In the genomic region with DNA sequence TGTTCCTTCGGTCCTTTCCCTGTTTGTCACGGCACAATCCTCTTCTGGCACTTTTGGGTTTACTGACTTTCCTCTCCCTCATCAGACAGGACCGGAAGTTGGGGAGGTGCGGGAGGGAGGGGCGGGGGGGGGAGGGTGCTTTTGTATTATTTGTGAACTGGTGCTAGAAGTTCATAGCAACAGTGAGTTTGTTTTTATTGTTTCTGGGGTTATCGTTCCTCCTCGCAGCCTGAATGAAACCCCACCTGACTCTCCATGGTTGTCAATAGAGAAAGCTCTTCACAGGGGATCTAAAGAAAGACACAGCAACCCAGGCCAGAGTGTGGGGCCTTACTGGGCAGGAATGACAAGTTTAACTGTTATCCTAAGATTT, we compare ENCODE assay signal across 14 mouse cellular contexts. TPM values are rescaled to one million over a fixed set of nuclear protein-coding genes. Genes with fewer than 3 reads are reported as not detected.
DNase-seq lines count a peak whose midpoint lies in the region; ATAC-seq lines count a peak whose summit lies in the region.
"Had no signal": no experiment of that assay in that cellular context is flagged by ENCODE, and none has a peak within 500 bp of the region (broad histone marks: within the 10 kb centered on the region; RNA-seq: fewer than 3 reads in every experiment).

No protein-coding gene starts in this region.

- peak overlapping the region; percentile 59; the same call in 1 of the 2 replicates for H3K27ac ChIP-seq in hindbrain, embryonic 10.5 days
- H3K27ac ChIP-seq in hindbrain, embryonic 11.5 days (ENCODE audit: low read depth, low read length), result no peak overlapping the region
- no peak overlapping the region for H3K27ac ChIP-seq in intestine, embryonic 16.5 days (ENCODE audit: low read length)
- H3K27ac ChIP-seq: embryonic facial prominence, embryonic 12.5 days; forebrain, embryonic 13.5 days; hindbrain, embryonic 15.5 days; midbrain, embryonic 12.5 days; neural tube, embryonic 15.5 days had no signal

- 37% methylated on average over 7 of the region's 7 CpGs for WGBS in hindbrain, embryonic 10.5 days
- 44% methylated on average over 7 of the region's 7 CpGs for WGBS in hindbrain, embryonic 11.5 days
- 50% methylated on average over 7 of the region's 7 CpGs for WGBS in intestine, embryonic 16.5 days

- H3K9ac ChIP-seq in hindbrain, embryonic 11.5 days (ENCODE audit: low read depth, low read length), result no peak overlapping the region
- H3K9ac ChIP-seq in intestine, embryonic 16.5 days (ENCODE audit: low read depth, low read length), result no peak overlapping the region
- H3K9ac ChIP-seq: embryonic facial prominence, embryonic 12.5 days; forebrain, embryonic 13.5 days; hindbrain, embryonic 15.5 days; midbrain, embryonic 12.5 days; neural tube, embryonic 15.5 days had no signal

- intact Hi-C loops in left cerebral cortex, postnatal 36 days (cut with DNase I), result no loop called here
- intact Hi-C loops in left cerebral cortex, postnatal 10 days (cut with DNase I), result no loop called here

- no peak for ATAC-seq in hindbrain, embryonic 11.5 days (ENCODE audit: low FRiP score)
- ATAC-seq in common myeloid progenitor, adult 5-6 weeks (replicated peaks; ENCODE audit: low read depth, poor library complexity, severe bottlenecking), result peak; percentile 9; the same call in 1 of the 2 replicates
- peak; percentile 15; the same call in 1 of the 2 replicates for ATAC-seq in megakaryocyte progenitor cell, adult 5-6 weeks (replicated peaks; ENCODE audit: poor library complexity)
- ATAC-seq in intestine, embryonic 16.5 days, result no peak
- ATAC-seq: forebrain, embryonic 13.5 days had no signal

- no peaks in the 10 kb centered on the region for H3K36me3 ChIP-seq in hindbrain, embryonic 10.5 days
- H3K36me3 ChIP-seq in hindbrain, embryonic 11.5 days (ENCODE audit: control insufficient read depth, insufficient read depth, low read length), result no peaks in the 10 kb centered on the region
- no peaks in the 10 kb centered on the region for H3K36me3 ChIP-seq in intestine, embryonic 16.5 days (ENCODE audit: control insufficient read depth, insufficient read depth, low read length)
- H3K36me3 ChIP-seq: embryonic facial prominence, embryonic 12.5 days; hindbrain, embryonic 15.5 days; midbrain, embryonic 12.5 days; neural tube, embryonic 15.5 days had no signal

- no peak overlapping the region for H3K4me3 ChIP-seq in hindbrain, embryonic 10.5 days
- H3K4me3 ChIP-seq in hindbrain, embryonic 11.5 days (ENCODE audit: low read depth, low read length), result no peak overlapping the region
- no peak overlapping the region for H3K4me3 ChIP-seq in intestine, embryonic 16.5 days (ENCODE audit: low read length)
- H3K4me3 ChIP-seq: embryonic facial prominence, embryonic 12.5 days; forebrain, embryonic 13.5 days; hindbrain, embryonic 15.5 days; midbrain, embryonic 12.5 days; neural tube, embryonic 15.5 days had no signal

- no peak for DNase-seq in hindbrain, embryonic 10.5 days (ENCODE audit: low spot score)
- no peak for DNase-seq in hindbrain, embryonic 11.5 days (ENCODE audit: low spot score)
- peak; percentile 83 for DNase-seq in CD4-positive, CD25-positive, alpha-beta regulatory T cell, adult 2 months (ENCODE audit: low read depth, low spot score)
- no peak for DNase-seq in left cerebral cortex, postnatal 36 days (ENCODE audit: low spot score in 2 of 2)
- no peak for DNase-seq in left cerebral cortex, postnatal 10 days (ENCODE audit: extremely low spot score in 1 of 2, low spot score in 2 of 2)

- peaks cover 22% of the 10 kb centered on the region for H3K4me1 ChIP-seq in hindbrain, embryonic 10.5 days (replicated peaks)
- H3K4me1 ChIP-seq in hindbrain, embryonic 11.5 days (replicated peaks; ENCODE audit: control insufficient read depth, insufficient read depth, low read length), result no peaks in the 10 kb centered on the region
- H3K4me1 ChIP-seq in intestine, embryonic 16.5 days (ENCODE audit: control insufficient read depth, insufficient read depth, low read length), result no peaks in the 10 kb centered on the region
- H3K4me1 ChIP-seq: embryonic facial prominence, embryonic 12.5 days; neural tube, embryonic 15.5 days had no signal

- H3K4me2 ChIP-seq in hindbrain, embryonic 11.5 days (replicated peaks; ENCODE audit: low read depth, low read length), result no peak overlapping the region
- no peak overlapping the region for H3K4me2 ChIP-seq in intestine, embryonic 16.5 days (ENCODE audit: low read depth, low read length)
- H3K4me2 ChIP-seq: embryonic facial prominence, embryonic 12.5 days; forebrain, embryonic 13.5 days; hindbrain, embryonic 15.5 days; midbrain, embryonic 12.5 days; neural tube, embryonic 15.5 days had no signal

- no peaks in the 10 kb centered on the region for H3K27me3 ChIP-seq in hindbrain, embryonic 10.5 days (ENCODE audit: insufficient read depth, poor library complexity, severe bottlenecking)
- no peaks in the 10 kb centered on the region for H3K27me3 ChIP-seq in hindbrain, embryonic 11.5 days (ENCODE audit: control insufficient read depth, insufficient read depth, low read length)
- no peaks in the 10 kb centered on the region for H3K27me3 ChIP-seq in intestine, embryonic 16.5 days (replicated peaks; ENCODE audit: control insufficient read depth, insufficient read depth, low read length)
- H3K27me3 ChIP-seq: embryonic facial prominence, embryonic 12.5 days; forebrain, embryonic 13.5 days; hindbrain, embryonic 15.5 days; midbrain, embryonic 12.5 days; neural tube, embryonic 15.5 days had no signal

- H3K9me3 ChIP-seq in hindbrain, embryonic 10.5 days, result no peaks in the 10 kb centered on the region
- no peaks in the 10 kb centered on the region for H3K9me3 ChIP-seq in hindbrain, embryonic 11.5 days (ENCODE audit: control insufficient read depth, low read length)
- H3K9me3 ChIP-seq in intestine, embryonic 16.5 days (ENCODE audit: control insufficient read depth, low read length), result no peaks in the 10 kb centered on the region
- H3K9me3 ChIP-seq: embryonic facial prominence, embryonic 12.5 days; forebrain, embryonic 13.5 days; hindbrain, embryonic 15.5 days; midbrain, embryonic 12.5 days; neural tube, embryonic 15.5 days had no signal

RNA-seq across cellular contexts. Expression of gene Cxcr5, which starts 6.4 kb away (rescaled TPM):
- not detected in 2 replicates for polyA plus RNA-seq in hindbrain, embryonic 10.5 days (2016; fragmentation: Nextera tagmentation; extraction: Ambion mirVana)
- 0.11 and 0.48 TPM in 2 replicates for polyA plus RNA-seq in hindbrain, embryonic 11.5 days (2014; fragmentation: Nextera tagmentation; extraction: Ambion mirVana)
- not detected in 2 replicates for total RNA-seq in common myeloid progenitor, adult 5-6 weeks (2017)
- not detected in 2 replicates for total RNA-seq in megakaryocyte progenitor cell, adult 5-6 weeks (2015)
- not detected in 2 replicates for total RNA-seq in megakaryocyte progenitor cell, adult 5-6 weeks (2017)
- polyA plus RNA-seq in intestine, embryonic 16.5 days (2015; fragmentation: Nextera tagmentation; extraction: Ambion mirVana), result 1.1 TPM in 2 replicates
- total RNA-seq in left cerebral cortex, postnatal 36 days (2021), result not detected
- total RNA-seq in left cerebral cortex, postnatal 10 days (2021), result not detected
- total RNA-seq: left cerebral cortex, postnatal 14 days had no signal
- polyA plus RNA-seq: forebrain, embryonic 13.5 days; hindbrain, embryonic 15.5 days; midbrain, embryonic 12.5 days; neural tube, embryonic 15.5 days had no signal

RNA-seq across cellular contexts. Expression of gene Ddx6, which starts 36.6 kb away (rescaled TPM):
- polyA plus RNA-seq in hindbrain, embryonic 10.5 days (2016; fragmentation: Nextera tagmentation; extraction: Ambion mirVana), result 16.8 and 21.0 TPM in 2 replicates
- polyA plus RNA-seq in hindbrain, embryonic 11.5 days (2014; fragmentation: Nextera tagmentation; extraction: Ambion mirVana), result 16.0 and 32.7 TPM in 2 replicates
- 101 and 143 TPM in 2 replicates for total RNA-seq in common myeloid progenitor, adult 5-6 weeks (2017)
- total RNA-seq in megakaryocyte progenitor cell, adult 5-6 weeks (2015), result 65.0 and 65.9 TPM in 2 replicates
- total RNA-seq in megakaryocyte progenitor cell, adult 5-6 weeks (2017), result 66.6 and 74.4 TPM in 2 replicates
- polyA plus RNA-seq in intestine, embryonic 16.5 days (2015; fragmentation: Nextera tagmentation; extraction: Ambion mirVana), result 8.1 and 9.8 TPM in 2 replicates
- 100 to 1,000 TPM; 128 to 140 TPM for total RNA-seq in left cerebral cortex, postnatal 36 days (2021)
- 100 to 1,000 TPM; 114 to 115 TPM for total RNA-seq in left cerebral cortex, postnatal 10 days (2021)

Comparison
In these comparisons a context has a peak if more than half of its experiments do, and no peak if none do; other contexts are left out.
1. ATAC-seq: peak in common myeloid progenitor, adult 5-6 weeks (single experiment) and megakaryocyte progenitor cell, adult 5-6 weeks (single experiment); none in hindbrain, embryonic 11.5 days (single experiment) and intestine, embryonic 16.5 days (single experiment).